Mouse (Mus musculus) kidney, adult 11 months (tissue): ENCODE results near the gene Unc79.

Experiments
- DNase-seq: peaks from one replicate; pipeline ENCODE4 v3.0.0; 2022

The Unc79 gene

GRCm38 (mm10) chr12:103042711-103043110 lies 94.1 kb downstream of the Unc79 start:
- no peak for DNase-seq

- no peak for DNase-seq
These were observed 95.8 kb downstream of the Unc79 start for GRCm38 (mm10) chr12:103044422-103044821.

DNA sequence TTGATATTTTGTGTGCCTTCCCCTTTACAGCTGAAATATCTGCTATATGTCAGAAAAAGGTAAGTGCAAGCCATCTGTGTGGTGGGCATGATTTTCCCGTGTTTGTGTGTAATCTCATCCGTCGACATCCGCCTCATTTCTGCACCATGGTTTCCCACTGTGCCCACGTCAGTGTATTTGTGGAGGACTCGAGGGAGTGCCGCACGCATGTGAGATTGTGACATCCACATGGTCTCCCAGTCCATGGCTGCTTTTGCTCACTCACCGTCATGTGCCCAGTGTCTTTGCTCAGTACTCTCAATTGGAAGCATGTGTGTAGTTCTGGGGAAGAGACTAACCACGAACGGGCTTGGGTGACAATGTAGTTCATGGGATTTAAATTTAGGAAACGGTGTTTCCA lies 101.2 kb downstream of the Unc79 start:
- no peak for DNase-seq

- DNase-seq = no peak
These were observed 110.8 kb downstream of the Unc79 start for GRCm38 (mm10) chr12:103059321-103060053.

DNA sequence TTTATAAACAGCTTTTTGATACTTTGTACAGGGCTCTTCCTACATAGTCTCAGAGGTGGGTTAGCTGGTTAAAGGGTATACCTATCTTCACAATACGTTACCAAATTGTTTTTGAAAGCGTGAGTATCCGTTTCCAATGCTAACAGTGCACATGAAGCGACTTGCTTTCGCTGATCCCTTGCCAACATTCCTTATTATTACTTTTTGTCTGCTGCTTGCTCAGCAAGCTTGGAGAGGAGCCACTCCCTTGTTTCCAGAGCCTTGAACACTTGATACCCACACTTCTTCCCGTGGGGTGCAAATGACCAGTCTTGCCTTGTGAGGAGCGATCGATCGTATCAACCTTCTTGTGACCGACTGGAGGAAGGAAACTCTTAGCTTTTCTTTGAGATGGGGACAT lies 112.1 kb downstream of the Unc79 start:
- DNase-seq = no peak

DNA sequence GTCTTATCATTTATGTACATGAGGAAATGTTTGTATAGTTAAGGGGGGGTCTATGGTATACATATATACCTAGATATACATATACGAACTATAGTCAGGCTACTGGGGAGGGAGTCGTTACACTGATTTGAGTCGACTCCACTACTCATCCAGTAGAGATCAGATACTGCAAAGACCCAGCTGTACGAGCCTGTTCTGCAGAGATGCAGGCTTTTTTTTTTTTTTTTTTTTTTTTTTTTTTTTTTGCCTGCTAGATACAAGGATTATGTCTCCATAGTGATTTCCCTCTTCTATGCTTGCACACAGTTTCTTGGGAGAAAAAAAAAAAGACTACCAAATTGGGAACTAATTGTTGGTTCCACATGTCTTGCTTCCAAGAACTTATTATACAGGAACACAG lies 113.5 kb downstream of the Unc79 start:
- no peak for DNase-seq

GRCm38 (mm10) chr12:103064944-103065343 lies 116.3 kb downstream of the Unc79 start:
- DNase-seq = peak; percentile 6

DNA sequence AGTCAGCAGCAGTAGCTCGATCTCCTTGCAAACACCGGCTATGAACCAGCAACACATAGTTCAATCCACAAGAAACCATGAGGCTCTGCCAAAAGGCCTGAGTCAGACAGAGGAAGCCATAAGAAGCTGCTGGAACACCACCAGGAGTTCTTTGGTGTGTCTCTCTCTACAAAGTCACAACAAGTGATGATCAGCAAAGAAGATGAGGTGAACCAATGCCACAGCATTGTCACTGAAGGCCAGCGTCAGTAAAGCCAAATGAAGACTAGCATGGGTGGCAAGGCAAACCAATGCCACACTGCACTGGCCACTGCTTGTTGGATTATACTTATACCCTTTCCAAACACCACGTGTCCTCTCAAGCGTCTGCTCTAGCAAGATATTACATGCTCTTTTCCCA lies 119.5 kb downstream of the Unc79 start:
- DNase-seq = no peak

- DNase-seq = no peak
These were observed 120.9 kb downstream of the Unc79 start for GRCm38 (mm10) chr12:103069565-103069964.

- DNase-seq = no peak
These were observed 125.3 kb downstream of the Unc79 start for GRCm38 (mm10) chr12:103073953-103074352.

GRCm38 (mm10) chr12:103078751-103079150 lies 130.1 kb downstream of the Unc79 start:
- no peak for DNase-seq

- DNase-seq = no peak
These were observed 131.4 kb downstream of the Unc79 start for GRCm38 (mm10) chr12:103080055-103080454.

GRCm38 (mm10) chr12:103091831-103092230 lies 143.2 kb downstream of the Unc79 start:
- DNase-seq = no peak

DNA sequence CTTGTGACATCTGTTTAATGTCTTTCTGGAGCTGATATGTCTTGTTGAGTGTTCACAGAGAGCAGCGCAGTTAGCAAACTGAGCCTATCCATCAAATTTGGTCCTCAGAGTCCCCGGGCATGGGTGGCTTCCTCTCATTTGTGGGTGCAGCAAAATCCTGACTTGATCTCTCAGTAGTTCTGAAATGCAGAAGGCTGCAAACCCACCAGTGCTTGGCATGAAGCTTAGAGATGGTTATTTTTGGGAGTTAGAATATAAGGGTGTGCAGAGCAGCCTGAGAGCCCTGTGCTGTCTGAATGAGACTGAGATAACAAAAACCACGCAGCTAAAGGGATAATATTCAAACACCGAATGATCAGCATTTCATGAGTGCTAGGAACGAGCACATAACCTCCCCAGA lies 146.5 kb downstream of the Unc79 start:
- DNase-seq = no peak

GRCm38 (mm10) chr12:103099185-103099584 lies 150.5 kb downstream of the Unc79 start:
- no peak for DNase-seq

DNA sequence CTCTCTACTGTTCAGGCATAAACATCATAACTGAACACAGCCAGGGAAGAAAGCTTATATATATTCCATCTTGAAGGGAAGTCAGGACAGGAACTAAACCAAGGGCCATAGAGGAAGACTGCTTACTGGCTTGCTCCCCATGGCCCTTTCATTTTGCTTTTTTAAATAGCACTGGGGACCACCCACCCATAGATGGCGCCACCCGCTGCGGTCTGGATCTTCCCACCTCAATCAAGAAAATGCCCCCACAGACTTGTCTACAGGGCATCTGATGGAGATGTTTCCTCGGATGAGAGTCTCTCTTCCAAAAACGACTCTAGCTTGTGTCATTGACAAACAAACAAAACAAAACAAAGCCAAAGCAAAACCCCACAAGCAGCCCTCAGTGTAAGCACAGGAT lies 151.4 kb downstream of the Unc79 start:
- no peak for DNase-seq

- DNase-seq = no peak
These were observed 154.4 kb downstream of the Unc79 start for GRCm38 (mm10) chr12:103103041-103103440.

- DNase-seq = no peak
These were observed 154.9 kb downstream of the Unc79 start for GRCm38 (mm10) chr12:103103601-103104000.

DNA sequence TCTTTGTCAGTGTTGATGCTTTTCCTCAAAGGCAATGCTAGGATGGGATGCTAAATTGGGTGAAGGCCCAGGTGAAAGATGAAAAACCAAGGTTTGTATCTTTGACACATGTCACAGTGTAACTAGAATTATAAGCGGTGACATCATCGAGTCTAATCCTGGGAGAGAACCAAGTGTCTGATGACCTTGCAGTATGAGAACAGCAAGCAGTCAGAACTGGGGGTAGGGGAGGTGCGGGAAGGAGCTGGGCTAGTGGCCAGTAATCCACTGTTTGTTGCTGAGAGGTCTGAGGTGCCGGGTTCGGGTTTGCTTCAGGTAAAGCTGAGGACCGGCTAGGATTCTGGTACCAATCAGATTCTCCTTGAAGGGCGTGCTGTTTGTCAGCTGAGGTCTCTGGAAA lies 160.6 kb downstream of the Unc79 start:
- DNase-seq = no peak

GRCm38 (mm10) chr12:103116639-103117038 lies 168.0 kb downstream of the Unc79 start:
- no peak for DNase-seq

- DNase-seq = peak; percentile 27
These were observed 169.0 kb downstream of the Unc79 start for GRCm38 (mm10) chr12:103117517-103118193.

DNA sequence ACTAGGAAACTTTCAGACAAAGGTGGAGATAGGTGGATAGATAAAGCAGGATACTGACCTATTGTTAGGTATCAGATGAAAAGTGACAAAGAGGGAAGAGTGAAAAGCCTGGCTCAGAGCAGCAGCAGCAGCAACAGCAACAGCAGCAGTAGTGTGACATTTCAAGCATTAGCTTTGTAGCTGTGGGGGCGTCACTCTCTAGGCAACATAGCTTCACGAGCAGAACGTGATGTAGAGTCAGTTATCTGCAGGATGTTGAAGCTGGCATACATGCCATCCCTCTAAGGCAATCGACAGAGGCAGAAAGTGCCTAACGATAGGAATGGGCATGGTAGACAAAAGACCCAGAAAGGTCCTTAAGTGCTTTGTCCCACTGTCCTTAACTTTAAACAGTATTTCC lies 173.3 kb downstream of the Unc79 start:
- DNase-seq = no peak

DNA sequence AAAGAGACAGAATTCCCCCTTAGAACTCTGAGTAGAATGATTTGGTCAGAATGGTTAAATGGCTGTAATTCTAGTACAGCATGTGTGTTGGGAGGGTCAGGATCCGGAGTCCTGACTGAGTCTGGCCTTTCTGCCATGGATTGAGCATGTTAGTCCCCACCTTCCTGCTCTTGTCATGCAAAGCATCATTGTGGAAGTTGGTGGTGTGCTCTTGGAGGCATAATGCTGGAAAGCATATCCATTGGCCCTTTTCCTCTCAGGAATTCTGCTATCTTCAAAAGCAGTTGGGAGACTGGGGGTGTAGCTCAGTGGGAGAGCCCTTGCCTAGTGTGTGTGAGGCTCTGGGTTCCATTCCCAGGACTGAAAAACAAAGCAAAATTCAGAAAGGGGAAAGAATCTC lies 175.2 kb downstream of the Unc79 start:
- no peak for DNase-seq

GRCm38 (mm10) chr12:103128914-103129313 lies 180.3 kb downstream of the Unc79 start:
- no peak for DNase-seq
